Mouse (Mus musculus) testis, postnatal 10 days (tissue): ENCODE data around the gene Pex11a.
"Not testable (repeated sequence)": the region's sequence is repeated elsewhere in the genome, so short reads cannot be mapped to it uniquely, and the experiment has no call there.

Experiments
- DNase-seq: peaks from one replicate; pipeline ENCODE4 v3.0.0; 2021; ENCODE audit warnings: low spot score

Pex11a gene

DNA sequence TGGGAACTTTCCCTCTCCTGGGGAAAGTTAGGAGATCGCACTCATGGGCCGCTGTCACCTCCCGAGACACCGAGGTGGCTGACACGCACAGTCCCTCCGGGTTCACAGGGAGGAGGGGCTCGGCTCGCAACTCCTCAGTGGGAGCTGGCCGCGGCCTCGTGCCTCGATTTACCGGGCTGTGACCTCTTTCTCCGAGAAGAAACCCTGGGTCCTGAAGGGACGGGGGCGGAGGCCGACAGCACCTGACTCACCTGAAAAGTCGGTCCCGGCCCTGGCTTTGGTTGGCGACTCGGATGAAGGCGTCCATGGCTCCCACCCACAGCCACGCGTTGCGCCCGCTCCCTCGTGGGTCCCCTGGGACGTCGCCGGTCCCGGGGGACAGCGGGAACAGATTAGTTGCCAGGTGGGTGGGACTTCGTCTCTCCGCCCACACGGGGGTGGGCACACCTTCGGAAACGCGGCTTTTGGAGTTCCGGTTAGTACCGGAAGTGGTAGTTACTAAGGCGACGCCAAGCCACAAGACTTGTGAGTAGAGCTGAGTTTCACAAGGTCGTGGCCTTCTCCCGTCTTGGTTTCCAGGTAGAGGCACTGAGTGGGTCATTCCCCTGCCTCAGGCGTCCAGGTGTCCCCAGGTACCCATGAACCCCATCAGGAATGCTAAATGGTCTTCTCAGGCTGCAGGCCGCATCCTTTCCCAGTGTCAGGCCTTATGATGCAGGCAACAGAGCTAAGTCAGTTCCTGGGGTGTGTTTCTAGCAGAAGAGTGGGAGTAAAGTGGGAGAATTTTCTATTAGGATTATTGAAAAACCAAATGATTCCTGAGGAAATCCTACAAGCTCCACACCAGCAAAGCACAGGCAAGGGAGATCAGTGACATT, at the start of gene Pex11a, which contains the start of gene Wdr93:
Pex11a (minus strand) TSS at position 473 of the 878 bp plus-strand sequence.
Wdr93 (plus strand) TSS at position 505 of the 878 bp plus-strand sequence.
- DNase-seq, result peak; percentile 84

DNA sequence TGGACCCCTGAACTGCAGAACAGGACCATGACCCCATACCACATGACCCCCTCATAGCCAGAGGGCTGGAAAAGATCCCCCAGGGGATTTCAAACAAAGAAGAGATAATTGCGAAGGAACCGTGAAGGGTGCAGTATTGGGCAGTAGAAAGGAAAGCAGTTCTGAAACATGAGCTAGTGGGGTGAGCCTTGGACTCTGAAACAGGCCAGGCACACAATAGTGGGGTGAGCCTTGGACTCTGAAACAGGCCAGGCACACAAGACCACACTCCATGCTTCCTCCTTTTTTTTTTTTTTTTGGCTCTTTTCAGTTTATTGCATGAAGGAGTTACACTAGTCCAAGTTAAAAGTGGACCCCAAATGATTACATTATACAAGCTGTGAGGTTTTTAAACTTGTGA, 46.9 kb upstream of the Pex11a start:
- DNase-seq, result not testable (repeated sequence)

DNA sequence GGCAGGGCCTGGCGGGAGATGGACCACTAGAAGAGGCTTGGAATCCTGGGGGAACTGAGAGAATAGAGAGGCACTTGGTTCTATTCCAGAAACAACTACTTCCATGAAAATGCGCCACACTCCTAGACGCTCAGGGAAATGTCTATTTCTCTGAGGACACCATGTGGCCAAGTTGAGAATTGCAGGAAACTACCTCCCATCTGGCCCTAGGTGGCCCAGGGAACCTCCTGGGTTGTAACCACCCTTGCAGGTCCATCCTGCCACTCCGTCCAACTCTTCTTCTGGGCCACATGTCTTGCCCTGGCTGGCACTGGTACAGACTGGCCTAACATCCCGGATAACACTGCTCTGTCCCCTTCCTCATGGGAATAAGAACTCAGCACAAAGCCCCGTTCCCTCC, 43.4 kb upstream of the Pex11a start:
- DNase-seq, result peak; percentile 87

DNA sequence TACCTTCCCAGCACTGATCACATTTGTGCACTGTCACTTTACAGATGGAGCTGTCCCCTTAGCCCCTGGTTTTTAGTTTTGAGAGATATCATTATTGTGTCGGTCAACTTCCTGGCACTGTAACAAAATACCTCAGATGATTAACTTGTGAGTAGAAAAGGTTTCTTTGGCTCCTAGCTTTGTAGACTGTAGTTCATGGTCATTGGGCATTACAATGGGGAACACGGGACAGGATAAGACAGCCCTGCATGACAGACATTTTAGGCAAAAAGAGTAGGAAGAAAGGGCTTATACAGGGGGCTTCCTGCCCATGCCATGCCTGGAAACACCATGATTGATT, 39.6 kb upstream of the Pex11a start:
- no peak for DNase-seq

DNA sequence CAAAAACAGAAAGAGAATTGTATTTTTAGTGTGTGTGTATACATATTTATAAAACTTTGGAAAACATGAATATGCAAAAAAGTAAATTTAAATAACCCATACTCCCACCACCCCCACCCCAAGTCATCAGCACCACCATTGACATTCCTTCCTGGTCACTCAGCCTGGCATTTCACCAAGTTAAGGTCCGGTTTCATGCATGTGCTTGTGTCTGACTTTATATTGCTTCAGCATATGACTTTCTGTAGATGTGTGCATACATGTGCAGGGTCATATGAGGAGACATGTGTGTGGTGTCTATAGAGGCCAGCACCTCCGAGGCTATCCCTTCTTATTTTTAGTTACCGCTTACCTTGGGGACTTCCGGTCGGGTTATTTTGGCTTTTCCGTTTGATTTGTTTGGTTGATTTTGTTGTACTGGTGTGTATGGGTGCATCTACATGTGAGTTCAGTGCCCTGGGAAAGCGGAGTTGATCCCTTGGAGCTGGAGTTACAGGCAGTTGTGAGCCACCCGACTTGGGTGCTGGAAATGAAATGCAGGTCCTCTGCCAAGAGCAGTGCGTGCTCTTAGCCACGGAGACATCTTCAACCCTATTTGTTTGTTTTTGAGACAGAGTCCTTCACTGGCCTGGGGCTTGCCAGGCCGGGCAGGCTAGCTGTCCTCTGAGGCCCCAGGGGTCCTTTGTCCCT, 39.0 kb upstream of the Pex11a start:
- no peak for DNase-seq

DNA sequence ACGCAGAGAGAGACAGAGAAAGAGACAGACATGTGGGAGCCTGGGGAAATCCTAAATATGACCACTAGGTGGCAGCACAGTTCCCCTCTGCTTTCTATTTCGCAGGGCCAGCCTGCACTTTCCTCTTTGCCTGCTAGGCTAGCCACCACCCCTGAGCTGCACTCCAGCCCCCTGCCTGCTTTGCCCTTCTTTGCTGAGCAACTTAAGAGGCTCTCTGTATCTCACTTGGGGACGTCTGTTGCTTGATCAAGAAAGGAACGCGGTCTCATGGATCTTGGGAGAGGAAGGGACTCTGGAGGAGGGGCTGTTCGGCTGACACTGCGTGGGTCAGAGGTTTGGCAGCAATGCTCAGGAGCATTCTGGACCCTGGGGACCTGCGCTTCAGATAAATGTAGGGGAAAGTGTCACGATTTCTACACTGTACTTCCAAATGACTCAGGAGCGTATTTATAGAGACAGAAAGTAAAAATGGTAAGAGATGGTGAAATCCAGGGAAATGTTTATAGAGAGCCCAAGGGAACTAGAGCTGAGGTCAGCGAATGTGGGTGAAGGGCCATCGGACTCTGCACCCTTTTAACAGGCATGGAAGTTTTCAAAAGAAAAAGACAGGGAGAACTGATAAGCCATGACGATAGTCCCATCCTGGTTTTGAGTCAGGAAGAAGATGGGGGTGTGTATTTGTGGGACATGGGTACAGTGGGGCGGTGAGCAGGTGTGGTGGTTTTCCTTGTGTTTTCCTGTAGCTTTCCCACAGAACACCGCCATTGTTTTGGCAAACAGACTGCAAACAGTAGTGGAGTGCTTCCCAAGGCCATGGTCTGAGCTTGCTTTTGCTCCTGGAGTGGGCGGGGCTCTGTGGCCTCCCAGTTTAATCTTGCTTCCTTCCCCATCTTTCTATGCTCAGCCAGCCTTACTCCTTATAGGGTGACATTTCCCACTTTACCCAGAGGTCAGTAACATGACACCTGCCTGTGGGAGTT, 38.0 kb upstream of the Pex11a start:
- DNase-seq, result peak; percentile 86

DNA sequence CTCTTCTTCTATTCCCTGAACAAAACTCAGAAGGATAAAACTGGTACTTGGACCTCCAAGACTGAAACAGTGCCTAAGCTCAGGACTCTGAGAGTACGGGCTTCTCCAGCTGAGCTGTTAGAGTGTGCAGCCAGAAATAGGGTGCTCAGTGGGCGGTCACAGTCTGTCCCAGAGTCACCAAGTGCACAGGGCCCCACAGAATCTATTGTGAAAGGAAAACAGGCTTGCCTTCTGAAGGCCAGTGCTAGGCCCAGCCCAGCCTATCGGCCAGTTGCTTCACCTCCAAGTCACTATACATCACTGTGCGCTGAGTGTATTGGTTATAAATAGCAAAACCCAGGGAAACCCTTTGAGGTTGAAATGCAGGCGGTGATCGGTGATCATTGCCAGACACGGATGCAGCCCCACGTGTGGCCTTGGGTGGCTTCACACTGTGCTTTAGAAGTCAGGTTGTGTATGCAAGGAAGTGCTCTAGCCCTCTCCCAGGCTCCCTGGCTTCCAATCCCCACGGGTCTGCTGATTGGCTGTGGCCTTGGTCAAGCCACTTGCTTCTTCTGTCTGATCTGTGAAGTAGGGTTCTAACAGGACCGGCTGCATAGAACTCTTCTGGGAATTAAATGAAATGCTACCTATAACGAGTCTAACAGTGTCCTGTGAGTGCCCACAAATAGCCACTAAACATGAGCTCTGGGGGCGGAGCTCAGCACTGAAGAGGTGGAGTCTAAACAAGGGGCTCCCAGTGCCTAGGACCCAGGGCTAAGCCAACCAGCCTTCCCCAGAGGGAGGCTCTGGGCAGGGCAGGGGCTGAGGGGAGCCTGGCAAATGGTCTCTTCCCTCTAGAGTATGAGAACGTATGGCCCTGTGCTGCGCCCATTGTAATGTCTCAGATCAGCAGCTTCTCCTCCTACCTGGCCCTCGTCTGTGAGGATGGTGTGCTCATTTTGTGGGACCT, 28.9 kb upstream of the Pex11a start:
- no peak for DNase-seq

DNA sequence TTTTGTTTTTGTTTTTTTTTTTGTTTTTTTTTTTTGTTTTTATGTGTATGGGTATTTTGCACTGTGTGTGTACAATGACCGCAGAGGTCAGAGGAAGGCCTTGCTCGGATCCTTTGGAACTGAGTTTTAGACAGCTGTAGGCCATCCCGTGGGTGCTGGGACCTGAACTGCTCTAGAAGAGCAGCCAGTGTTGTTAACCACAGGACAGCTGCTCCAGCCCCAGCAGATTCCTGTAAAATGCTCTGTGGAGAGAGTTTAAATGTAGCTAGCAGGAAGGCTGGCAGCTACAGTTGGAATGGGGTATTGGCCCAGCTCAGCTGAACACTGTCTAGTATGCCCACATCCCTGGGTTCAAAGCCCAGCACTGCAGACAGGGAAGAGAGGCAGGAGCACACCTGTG, 26.7 kb upstream of the Pex11a start:
- no peak for DNase-seq

DNA sequence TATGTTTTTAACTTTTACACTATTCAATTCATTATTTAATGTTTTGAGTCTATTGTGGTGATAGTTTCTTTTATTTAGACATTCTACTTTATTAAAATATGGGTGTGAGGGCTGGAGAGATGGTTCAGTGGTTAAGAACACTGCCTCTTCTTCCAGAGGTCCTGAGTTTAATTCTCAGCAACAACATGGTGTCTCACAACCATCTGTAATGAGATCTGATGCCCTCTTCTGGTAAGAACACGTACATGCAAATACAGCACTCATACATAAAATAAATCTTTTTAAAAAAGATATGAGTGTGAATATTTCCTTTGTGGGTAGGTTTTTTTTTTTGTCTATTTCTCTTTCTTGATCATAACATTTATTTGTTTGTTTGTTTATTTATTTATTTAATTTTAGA, 23.1 kb upstream of the Pex11a start:
- DNase-seq, result no peak

DNA sequence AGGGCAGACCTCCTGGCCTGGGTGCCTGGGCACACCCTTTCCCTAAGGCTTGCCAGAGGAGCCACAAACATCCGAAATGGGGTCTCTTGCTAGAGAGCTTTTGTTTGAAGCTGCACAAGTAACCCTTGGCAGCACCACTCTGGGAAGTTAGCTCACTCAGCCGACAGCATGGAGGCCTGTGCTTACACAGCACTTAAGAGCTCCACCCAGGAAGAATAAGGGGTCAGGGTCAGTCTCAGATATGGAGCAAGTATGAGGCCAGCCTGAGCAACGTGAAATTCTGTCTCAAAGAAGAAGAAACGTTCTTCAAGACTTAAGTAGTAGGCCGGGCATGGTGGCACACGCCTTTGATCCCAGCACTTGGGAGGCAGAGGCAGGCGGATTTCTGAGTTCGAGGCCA, 19.2 kb upstream of the Pex11a start:
- no peak for DNase-seq

DNA sequence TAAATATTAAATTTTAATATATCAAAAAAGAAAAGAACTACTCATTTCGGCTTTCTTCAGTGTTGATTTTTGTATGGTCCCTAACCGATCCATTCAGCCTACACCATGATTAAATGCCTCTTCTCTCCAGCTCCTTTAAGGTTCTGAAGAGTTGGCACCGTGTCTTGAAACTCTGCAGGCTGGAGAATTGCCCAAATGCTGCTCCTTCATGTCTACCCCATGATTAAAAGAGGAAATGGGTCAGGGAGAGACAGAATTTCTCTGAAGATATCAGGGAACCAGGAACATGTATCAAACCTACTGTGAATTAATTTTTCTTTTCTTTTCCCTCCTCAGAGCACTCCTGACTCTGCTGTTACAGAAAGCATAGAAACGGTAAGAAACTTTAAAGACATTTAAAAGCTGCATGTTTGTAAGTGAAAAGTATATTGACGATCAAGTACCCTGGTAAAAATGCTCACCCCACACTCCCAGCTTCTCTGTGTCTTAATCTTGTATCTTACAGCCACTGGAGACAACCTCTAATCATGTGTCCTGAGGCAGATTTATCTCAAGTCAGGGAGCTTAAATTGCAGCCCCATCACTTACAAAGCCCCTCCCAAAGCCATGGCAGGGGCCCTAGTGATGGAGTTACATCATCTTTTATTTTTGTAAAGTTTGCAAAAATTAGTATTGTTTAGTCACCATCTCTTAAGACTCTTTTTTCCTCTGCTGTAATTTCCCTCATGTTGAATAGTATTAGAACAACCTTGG, 18.4 kb upstream of the Pex11a start:
- DNase-seq, result no peak

DNA sequence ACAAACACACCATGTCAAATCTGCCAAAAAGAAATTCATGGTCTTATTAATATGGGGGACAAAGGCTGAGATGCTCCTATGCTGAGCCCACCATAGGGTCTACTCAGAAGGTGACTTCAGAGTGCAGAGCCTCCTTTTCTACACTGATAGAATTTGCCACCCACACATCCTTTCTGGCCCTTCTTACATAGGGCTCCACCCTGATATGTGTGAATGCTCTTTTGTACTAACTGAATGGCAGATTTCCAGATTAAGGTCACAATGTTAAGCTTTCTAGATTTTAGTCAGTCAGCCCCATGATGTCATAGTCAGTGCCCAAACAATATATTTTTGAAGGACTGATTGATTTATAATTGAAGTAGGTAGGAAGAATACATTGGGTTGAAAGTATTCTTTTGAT, 16.8 kb upstream of the Pex11a start:
- DNase-seq, result no peak

DNA sequence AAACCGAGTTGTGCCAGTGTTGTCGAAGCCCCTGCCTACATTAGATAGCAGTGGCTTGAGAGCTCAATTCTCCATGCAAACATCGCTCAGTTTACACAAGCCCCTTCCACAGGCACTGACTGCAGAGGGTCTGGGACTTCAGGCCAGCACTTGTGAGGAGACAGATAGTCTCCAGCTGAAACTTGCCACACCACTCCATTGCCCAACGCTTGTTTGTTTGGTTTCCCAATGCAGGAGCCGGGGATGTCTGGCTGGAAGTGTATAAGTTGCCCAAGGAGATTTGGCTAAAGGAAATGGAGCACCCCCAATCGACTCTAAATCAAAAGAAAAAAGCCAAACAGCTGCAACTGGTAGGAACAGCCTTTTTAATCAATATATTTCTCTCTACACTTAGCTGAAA, 15.2 kb upstream of the Pex11a start:
- no peak for DNase-seq

DNA sequence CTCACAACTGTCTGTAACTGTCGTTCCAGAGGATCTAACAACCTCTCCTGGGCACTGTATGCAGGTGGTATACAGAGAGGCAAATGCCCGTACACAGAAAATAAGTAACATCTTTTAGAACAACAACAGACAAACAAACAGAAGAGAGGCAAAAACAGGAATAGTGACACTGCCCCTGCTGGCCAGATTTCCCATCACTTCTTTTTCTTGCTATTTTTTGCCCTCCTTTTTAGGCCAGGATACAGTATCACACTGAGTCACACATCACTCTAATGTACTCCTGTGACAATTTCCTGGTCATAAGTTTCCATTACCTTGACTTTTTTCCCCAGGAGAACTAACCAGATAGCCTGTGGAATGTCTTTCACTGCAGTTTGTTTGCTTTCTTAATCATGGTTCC, 13.4 kb upstream of the Pex11a start:
- no peak for DNase-seq

DNA sequence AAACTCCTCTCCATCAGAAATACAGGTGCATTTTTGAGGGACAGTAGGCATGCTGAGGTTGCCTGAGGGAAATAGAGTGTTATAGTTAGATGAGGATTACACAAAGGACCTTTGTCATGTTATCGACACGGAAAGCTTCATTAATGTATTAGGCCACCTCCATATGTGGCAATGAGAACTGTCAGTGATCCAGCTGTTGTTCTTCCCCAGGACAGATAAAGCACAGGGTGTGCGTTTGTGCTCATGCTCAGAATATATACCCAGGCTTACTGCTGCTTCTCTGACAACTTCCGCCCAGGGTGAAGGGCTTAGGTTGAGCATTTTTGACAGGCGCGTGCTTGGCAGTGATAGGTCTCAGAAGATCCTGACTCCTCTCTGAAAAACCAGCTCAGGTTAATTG, 6.6 kb upstream of the Pex11a start:
- no peak for DNase-seq

DNA sequence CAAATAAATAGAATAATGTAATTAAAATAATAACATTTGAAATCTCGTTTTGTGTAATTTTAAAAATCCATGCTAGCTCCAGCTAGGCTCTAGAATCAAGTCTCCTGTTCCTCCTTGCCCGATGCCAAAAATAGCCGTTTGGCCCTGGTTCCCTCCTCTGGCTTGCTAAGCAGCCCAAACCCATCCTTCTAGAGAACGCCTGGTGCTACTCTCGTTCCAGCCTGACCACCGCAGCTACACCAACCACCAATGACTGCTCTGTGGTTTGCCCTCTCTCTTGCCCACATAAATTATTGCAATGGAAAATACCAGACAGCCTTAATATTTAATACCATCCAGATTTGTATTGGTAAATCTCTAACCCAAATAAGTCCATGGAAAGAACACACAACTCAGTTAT, 4.7 kb upstream of the Pex11a start:
- DNase-seq, result no peak

DNA sequence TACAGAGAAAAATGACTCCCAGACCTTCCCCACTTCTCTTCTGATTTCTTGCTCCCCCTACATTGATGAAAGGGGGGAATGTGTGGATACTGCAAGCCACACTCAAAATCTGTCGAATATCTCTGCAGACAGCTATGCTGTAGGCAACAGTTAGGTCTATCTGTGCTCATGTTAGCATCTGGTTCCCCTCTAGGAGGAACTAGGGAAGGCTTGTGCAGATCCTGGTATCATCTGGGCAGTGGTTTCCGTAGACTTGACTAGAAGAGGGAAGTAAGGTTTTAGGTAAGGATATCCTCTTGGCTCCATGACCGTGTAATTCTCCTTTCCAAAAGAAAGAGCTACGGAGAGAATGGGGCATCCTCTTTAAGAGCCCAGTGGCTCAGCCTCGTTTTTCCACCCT, 1.7 kb upstream of the Pex11a start:
- no peak for DNase-seq

DNA sequence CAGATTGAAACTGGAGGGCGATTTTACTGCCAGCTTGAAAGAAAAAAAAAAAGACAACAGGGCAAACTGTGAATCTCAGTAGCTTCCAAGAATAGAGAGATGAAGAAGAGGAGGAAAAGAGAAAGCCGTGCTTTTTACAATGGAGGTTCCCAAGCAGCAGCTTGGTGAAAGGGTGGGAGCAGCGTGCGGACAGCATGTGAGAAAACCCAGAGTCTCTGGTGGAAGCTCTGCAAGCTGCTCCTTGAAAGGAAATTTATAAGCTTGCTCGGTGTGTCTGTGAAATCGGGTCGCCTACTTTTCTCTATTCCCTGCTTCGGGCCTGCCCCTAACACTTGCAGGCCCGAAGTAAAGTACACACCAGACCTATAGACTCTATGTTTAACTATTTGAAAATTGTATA, 1.1 kb upstream of the Pex11a start:
- DNase-seq, result no peak

DNA sequence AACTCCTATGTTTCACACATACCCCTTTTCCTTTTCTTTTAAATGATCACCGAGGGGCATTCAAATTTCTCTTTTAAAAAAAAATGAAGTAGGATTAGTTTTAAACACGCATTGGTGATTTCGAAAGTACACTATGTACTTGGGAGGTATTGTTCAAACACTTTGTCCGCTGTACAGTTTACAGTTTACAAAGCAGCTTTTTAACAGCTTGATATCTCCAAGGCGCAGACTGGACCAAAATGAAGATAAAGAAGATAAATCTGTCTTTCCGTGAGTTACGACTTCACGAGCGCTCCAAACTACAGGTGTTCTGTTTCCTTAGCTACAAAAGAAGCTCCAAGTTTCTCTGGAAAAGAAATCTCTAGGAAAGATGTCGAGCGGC, 663 bp downstream of the Pex11a start:
- no peak for DNase-seq

DNA sequence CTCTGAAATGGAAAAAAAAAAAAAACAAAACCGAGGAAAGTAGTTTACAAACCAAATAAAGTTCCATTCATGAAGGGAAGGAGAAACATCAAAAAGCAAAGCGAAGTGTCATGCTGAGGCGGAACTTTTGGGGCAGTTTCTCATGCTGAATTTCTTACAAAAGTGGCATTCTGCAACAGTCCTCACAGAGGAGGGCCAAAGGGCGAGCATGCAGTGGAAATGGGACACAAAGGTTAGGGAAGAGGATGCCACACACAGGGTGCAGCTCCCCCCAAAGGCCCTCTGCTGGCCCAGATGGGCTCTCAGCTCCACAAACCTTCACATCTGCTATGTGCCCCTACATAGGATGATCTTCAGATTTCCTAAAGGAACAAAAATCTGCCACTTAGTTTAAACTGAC, 2.7 kb downstream of the Pex11a start:
- DNase-seq, result no peak

DNA sequence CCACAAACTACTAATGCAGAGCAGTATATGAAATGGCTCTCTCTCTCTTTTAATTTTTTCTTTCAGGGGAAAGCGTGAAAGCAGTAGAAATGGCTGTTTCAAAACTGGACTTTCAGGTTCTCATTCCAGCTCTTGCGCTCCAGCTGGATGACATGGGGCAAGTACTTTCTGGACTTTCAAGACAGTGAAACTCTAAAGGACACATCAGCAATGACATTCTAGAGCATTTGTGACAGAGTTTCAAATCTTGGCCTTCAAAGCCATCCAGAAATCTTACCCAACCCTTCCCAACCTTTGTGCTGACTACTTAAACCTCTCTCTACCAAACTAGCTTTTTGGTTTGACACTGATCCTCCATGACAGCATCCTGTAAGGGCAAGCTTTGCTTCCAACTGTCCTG, 4.0 kb downstream of the Pex11a start:
- no peak for DNase-seq
